Mouse (Mus musculus): ENCODE results near the gene Ctnna2. TPM values are rescaled to one million over a fixed set of nuclear protein-coding genes. Genes with fewer than 3 reads are reported as not detected.

The Ctnna2 gene
- polyA plus RNA-seq, 1 experiment from 2014 or later: 0.12 TPM

DNA sequence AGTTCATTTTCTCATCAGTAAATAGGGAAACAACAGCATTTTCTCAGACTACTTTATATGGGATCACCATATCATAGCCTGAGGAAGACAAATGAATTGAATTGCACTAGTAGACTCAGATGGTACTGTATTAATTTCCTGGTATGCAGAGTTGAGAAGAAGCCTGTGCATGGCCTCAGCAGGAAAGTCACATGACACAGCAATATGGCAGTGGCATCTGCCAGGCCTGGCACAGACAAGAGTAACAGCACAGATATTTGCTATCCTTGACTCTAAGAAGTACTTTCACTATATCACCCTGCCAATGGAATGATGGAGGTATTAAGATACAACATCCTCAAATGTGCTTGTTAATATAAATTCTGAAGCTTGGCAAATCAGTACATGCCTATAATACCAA lies 553.8 kb downstream of the Ctnna2 start:
- H3K4me3 ChIP-seq (replicated peaks): no peak overlapping the region
- ATAC-seq (ENCODE audit: insufficient read depth): no peak
- H3K27ac ChIP-seq (replicated peaks): no peak overlapping the region
- H3K9ac ChIP-seq: no peak overlapping the region
- no peaks in the 10 kb centered on the region for H3K36me3 ChIP-seq (replicated peaks)
- no peaks in the 10 kb centered on the region for H3K4me1 ChIP-seq (replicated peaks)
- no peak overlapping the region for H3K4me2 ChIP-seq
- H3K9me3 ChIP-seq (replicated peaks): no peaks in the 10 kb centered on the region
- H3K27me3 ChIP-seq: no peaks in the 10 kb centered on the region

DNA sequence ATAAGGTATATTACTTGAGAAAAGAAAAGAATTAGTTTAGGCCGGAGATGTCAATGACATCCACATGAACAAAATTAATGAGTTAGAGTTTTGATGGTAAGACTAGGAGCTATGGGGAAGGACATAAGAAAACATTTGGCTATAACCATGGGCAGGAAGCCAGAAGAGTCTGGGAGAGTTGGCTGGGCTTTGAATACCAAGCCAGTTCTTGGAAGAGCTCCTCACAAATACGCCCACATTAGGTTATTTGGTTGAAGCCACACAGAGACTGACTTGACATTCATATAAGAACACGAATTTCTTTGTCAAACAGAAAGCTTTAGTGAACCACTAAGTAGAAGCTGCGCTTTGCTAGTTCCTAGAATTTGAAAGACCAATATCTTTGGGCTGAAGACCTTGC lies 554.7 kb downstream of the Ctnna2 start:
- Histone ChIP-seq H3K9ac (no peak overlapping the region), H3K9me3 (replicated peaks) (no peaks in the 10 kb centered on the region), H3K4me1 (replicated peaks) (no peaks in the 10 kb centered on the region), H3K4me3 (replicated peaks) (no peak overlapping the region), H3K27me3 (no peaks in the 10 kb centered on the region), H3K36me3 (replicated peaks) (no peaks in the 10 kb centered on the region), H3K27ac (replicated peaks) (no peak overlapping the region), H3K4me2 (no peak overlapping the region)
- WGBS (ENCODE audit: insufficient replicate concordance): 54% methylated on average over 4 of the region's 4 CpGs
- ATAC-seq (ENCODE audit: insufficient read depth): no peak

DNA sequence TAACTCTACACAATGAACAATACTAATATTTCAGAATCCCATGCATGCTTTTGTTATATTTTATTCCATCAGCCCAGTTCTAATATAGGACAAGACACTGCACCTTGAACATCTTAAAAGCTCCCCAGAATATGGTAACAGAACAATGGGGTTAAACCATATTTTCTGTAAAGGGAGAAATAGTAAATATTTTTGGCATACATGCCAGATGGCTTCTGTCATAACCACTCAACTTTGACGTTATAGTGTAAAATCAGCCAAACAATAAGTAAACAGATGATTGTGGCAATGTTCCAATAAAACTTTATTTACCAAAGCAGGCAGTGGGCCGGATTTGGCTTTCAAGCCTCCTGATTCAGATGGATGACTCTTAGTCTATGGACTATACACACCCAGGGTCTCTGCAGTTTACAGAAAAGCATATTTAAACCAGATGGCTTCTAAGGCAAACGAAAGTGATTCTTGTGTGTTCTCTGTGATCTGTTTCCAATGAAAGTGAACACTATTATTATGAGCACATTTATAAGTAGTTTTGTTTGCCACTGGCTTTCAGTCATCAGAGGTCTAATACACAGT lies 557.8 kb downstream of the Ctnna2 start:
- no peak for ATAC-seq (ENCODE audit: insufficient read depth)
- H3K9me3 ChIP-seq (replicated peaks): no peaks in the 10 kb centered on the region

DNA sequence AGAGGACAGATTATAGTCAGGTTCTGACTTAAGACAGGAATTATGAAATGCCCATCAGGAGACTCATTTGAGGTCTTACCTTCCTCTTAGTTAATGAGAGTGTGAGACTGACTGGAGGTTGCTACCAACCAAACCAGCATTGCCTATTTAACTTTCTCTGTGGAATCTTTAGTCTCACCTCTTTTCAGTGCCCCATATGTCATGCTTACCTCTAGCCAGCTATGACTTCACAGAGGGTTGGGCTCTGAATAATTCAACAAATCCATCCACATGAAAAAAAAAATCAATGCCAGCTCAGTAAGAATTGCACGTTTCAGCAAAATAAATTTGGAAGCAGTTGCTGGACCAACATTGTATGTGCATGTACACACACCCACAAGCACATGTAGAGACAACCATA lies 562.5 kb downstream of the Ctnna2 start:
- Histone ChIP-seq H3K27ac (replicated peaks) (no peak overlapping the region), H3K4me1 (replicated peaks) (no peaks in the 10 kb centered on the region), H3K27me3 (no peaks in the 10 kb centered on the region), H3K4me3 (replicated peaks) (no peak overlapping the region), H3K9me3 (replicated peaks) (no peaks in the 10 kb centered on the region), H3K36me3 (replicated peaks) (no peaks in the 10 kb centered on the region), H3K4me2 (no peak overlapping the region), H3K9ac (no peak overlapping the region)
- 33% methylated on average over 1 of the region's 1 CpGs for WGBS (ENCODE audit: insufficient replicate concordance)
- no peak for ATAC-seq (ENCODE audit: insufficient read depth)

More for the DNA sequence above, 557.8 kb downstream of the Ctnna2 start:
- Histone ChIP-seq H3K4me2 (no peak overlapping the region), H3K9ac (no peak overlapping the region), H3K4me1 (replicated peaks) (no peaks in the 10 kb centered on the region), H3K27ac (replicated peaks) (no peak overlapping the region), H3K4me3 (replicated peaks) (no peak overlapping the region), H3K27me3 (no peaks in the 10 kb centered on the region), H3K36me3 (replicated peaks) (no peaks in the 10 kb centered on the region)
- WGBS (ENCODE audit: insufficient replicate concordance): 46% methylated on average over 3 of the region's 3 CpGs

DNA sequence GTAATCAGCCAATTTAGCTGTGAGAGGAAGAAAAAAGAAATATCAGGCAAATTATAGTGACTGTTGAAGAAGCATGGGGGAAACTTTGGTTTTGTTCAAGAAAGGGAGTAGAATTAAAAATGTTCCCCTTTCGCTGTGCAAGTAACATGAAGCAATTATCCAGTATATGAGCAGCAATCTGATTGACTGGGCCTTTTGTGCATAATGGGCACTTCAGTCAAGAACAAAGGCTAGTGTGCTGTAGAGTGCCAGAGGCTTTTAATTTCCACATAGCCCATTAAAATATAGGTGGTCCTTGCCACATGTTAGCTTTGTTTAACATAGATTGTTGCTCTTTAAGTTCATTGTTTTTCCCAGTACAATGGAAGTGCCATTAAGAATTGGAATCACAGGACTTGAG lies 566.0 kb downstream of the Ctnna2 start:
- Histone ChIP-seq H3K4me3 (replicated peaks) (no peak overlapping the region), H3K4me1 (replicated peaks) (no peaks in the 10 kb centered on the region), H3K27ac (replicated peaks) (no peak overlapping the region), H3K9ac (no peak overlapping the region), H3K9me3 (replicated peaks) (no peaks in the 10 kb centered on the region), H3K27me3 (no peaks in the 10 kb centered on the region), H3K4me2 (no peak overlapping the region), H3K36me3 (replicated peaks) (no peaks in the 10 kb centered on the region)
- 68% methylated on average over 1 of the region's 1 CpGs for WGBS (ENCODE audit: insufficient replicate concordance)
- ATAC-seq (ENCODE audit: insufficient read depth): no peak

DNA sequence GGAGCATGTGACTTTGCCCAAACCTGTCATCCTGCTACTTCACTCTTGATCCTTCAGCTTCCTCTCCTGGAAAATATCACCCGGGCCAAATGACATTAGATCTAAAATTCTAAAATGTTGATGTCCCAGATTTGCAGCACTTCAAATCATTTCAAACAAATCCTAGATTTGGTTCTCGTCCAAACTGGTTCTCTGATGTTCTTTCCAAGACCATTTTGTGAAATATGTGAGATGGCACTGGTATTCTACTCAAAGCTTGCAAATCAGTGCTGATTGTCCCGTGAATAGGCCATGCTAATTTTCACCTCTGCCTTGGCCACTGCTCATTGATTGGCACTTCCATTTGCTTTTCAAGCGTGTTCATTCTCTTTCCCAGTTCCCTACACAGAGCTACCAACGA lies 571.0 kb downstream of the Ctnna2 start:
- no peaks in the 10 kb centered on the region for H3K4me1 ChIP-seq (replicated peaks)
- H3K9me3 ChIP-seq (replicated peaks): no peaks in the 10 kb centered on the region
- WGBS (ENCODE audit: insufficient replicate concordance): 39% methylated on average over 5 of the region's 5 CpGs
- no peak for ATAC-seq (ENCODE audit: insufficient read depth)
- H3K27me3 ChIP-seq: no peaks in the 10 kb centered on the region
- no peak overlapping the region for H3K4me2 ChIP-seq
- no peaks in the 10 kb centered on the region for H3K36me3 ChIP-seq (replicated peaks)
- H3K27ac ChIP-seq (replicated peaks): no peak overlapping the region
- H3K9ac ChIP-seq: no peak overlapping the region
- no peak overlapping the region for H3K4me3 ChIP-seq (replicated peaks)

DNA sequence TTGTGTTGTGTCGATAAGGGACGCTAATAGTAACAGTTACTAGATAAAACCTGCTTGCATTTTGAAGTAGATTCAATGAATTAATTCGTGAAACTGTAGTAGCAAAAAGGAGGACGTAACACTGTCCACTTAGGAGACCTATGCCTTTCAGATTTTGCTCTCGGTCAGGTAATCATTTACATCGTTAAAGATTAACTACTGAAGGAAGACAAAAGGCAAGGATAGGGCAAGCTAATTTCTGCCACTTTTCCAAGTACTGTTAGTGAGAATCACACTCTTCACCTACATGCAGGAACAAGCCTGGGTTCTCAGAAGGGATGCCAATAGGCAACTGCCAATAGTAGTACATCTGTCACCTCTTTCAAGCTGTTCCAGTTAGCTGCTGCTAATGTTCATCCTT lies 578.7 kb downstream of the Ctnna2 start:
- ATAC-seq (ENCODE audit: insufficient read depth): no peak
- H3K9me3 ChIP-seq (replicated peaks): no peaks in the 10 kb centered on the region
- H3K4me3 ChIP-seq (replicated peaks): no peak overlapping the region
- H3K9ac ChIP-seq: no peak overlapping the region
- WGBS (ENCODE audit: insufficient replicate concordance): 66% methylated on average over 6 of the region's 6 CpGs
- no peaks in the 10 kb centered on the region for H3K36me3 ChIP-seq (replicated peaks)
- no peak overlapping the region for H3K4me2 ChIP-seq
- H3K27ac ChIP-seq (replicated peaks): no peak overlapping the region
- no peaks in the 10 kb centered on the region for H3K4me1 ChIP-seq (replicated peaks)
- no peaks in the 10 kb centered on the region for H3K27me3 ChIP-seq

DNA sequence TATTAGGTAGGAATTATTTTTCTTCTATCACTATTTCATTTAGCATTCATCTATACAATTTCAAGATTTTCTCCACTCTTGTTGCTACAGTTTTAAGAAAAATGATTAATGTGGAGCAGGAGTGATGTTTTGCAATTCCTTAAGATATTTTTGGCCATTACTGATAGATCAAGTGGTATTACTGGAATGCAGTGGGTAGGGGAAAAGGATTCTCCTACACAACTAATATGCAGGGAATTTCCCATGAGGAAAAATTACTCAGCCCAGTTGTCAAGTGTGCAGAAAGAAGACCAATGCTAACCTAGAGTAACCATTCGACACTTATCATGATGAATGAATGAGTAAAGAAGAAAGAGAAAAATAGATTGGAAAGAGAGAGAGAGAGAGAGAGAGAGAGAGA lies 587.8 kb downstream of the Ctnna2 start:
- Histone ChIP-seq H3K27me3 (no peaks in the 10 kb centered on the region), H3K36me3 (replicated peaks) (no peaks in the 10 kb centered on the region), H3K27ac (replicated peaks) (no peak overlapping the region), H3K4me2 (no peak overlapping the region), H3K9ac (no peak overlapping the region), H3K4me3 (replicated peaks) (no peak overlapping the region), H3K9me3 (replicated peaks) (no peaks in the 10 kb centered on the region), H3K4me1 (replicated peaks) (no peaks in the 10 kb centered on the region)
- no peak for ATAC-seq (ENCODE audit: insufficient read depth)
- WGBS (ENCODE audit: insufficient replicate concordance): 59% methylated on average over 1 of the region's 1 CpGs

DNA sequence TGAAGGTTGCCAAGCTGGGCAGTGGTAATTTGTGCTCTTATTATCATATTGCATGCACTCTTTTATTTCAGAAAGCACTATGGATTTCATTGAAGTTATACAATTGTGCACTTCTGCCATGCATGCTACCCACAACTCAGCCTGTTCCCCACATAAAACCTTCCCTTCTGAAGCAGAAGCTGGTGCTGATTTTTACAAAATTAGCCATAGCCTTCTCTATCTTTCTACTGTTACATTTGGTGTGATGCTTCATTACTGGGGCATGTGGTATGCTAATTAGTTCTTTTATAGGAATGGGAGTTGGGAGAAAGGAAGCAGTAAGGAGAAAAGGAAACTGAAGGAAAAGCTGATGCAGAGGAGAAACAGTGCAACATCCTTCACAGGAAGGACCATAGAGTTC lies 598.2 kb downstream of the Ctnna2 start:
- no peaks in the 10 kb centered on the region for H3K36me3 ChIP-seq (replicated peaks)
- ATAC-seq (ENCODE audit: insufficient read depth): no peak

DNA sequence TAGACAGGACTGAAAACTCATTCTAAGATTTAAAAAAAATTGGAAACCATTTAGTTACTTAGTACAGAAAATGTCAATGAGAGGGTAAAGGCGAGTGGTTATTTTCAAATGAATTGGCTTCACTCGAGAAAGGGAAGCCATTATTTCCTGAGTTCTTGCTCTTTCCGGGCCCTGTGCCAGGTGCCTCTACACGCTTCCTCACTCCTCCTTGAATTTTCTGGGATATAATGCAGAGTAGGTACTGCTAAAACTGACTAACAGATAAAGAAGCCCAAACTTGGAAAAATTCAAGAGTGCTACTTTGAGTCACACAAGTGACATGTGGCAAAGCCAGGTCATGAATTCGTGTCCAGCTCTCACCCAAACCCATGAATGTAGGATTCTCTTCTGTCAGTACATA lies 606.4 kb downstream of the Ctnna2 start:
- H3K9ac ChIP-seq: no peak overlapping the region
- H3K4me1 ChIP-seq (replicated peaks): no peaks in the 10 kb centered on the region
- H3K9me3 ChIP-seq (replicated peaks): no peaks in the 10 kb centered on the region
- no peaks in the 10 kb centered on the region for H3K27me3 ChIP-seq
- 50% methylated on average over 5 of the region's 5 CpGs for WGBS (ENCODE audit: insufficient replicate concordance)
- no peak overlapping the region for H3K27ac ChIP-seq (replicated peaks)
- H3K36me3 ChIP-seq (replicated peaks): no peaks in the 10 kb centered on the region
- H3K4me3 ChIP-seq (replicated peaks): no peak overlapping the region
- H3K4me2 ChIP-seq: no peak overlapping the region
- ATAC-seq (ENCODE audit: insufficient read depth): no peak

More for the DNA sequence above, 598.2 kb downstream of the Ctnna2 start:
- no peaks in the 10 kb centered on the region for H3K4me1 ChIP-seq (replicated peaks)
- H3K27me3 ChIP-seq: no peaks in the 10 kb centered on the region
- no peak overlapping the region for H3K4me2 ChIP-seq
- no peaks in the 10 kb centered on the region for H3K9me3 ChIP-seq (replicated peaks)
- no peak overlapping the region for H3K27ac ChIP-seq (replicated peaks)
- H3K4me3 ChIP-seq (replicated peaks): no peak overlapping the region
- no peak overlapping the region for H3K9ac ChIP-seq

DNA sequence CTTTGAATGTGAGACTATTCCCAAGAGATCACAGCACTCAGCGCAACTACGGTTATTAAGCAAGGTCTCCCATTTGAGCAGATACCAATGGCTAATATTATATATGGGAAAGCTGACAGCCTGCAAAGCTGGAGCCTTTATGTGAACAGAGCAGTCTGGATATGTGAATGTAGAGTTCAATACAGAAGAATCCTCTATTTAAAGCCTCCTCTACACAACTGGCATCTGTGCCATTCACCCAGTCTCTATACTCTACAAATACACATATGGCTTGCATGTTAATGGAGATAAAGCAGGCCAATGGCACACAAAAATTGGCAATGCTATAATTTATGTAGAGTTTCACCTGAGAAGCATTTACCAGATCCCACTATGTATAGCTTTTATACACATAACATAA lies 608.4 kb downstream of the Ctnna2 start:
- WGBS (ENCODE audit: insufficient replicate concordance): 87% methylated on average over 2 of the region's 2 CpGs

DNA sequence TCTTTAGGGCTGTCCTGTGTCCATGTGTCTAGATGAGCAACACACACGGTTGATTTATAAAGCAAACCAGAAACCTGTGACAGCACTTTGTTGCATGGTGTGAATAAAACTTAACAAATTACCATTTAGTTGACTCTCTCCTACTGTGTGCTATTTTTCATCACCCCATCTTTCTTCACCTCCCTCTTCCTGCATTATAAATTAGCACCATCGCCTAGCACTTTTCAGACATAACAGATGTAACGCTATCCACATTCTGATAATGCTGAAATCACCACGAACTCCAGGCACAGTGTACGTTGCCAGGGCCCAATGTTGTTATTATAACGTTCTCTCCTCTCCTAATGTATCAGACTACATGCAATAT lies 621.0 kb downstream of the Ctnna2 start:
- H3K27ac ChIP-seq (replicated peaks): no peak overlapping the region
- H3K9ac ChIP-seq: no peak overlapping the region
- no peaks in the 10 kb centered on the region for H3K9me3 ChIP-seq (replicated peaks)
- no peak for ATAC-seq (ENCODE audit: insufficient read depth)
- H3K4me3 ChIP-seq (replicated peaks): no peak overlapping the region
- WGBS (ENCODE audit: insufficient replicate concordance): 57% methylated on average over 6 of the region's 6 CpGs
- H3K27me3 ChIP-seq: no peaks in the 10 kb centered on the region
- no peaks in the 10 kb centered on the region for H3K36me3 ChIP-seq (replicated peaks)
- H3K4me1 ChIP-seq (replicated peaks): no peaks in the 10 kb centered on the region
- H3K4me2 ChIP-seq: no peak overlapping the region

More for the DNA sequence above, 608.4 kb downstream of the Ctnna2 start:
- no peaks in the 10 kb centered on the region for H3K4me1 ChIP-seq (replicated peaks)
- H3K27ac ChIP-seq (replicated peaks): no peak overlapping the region
- no peak overlapping the region for H3K4me2 ChIP-seq
- ATAC-seq (ENCODE audit: insufficient read depth): no peak
- no peak overlapping the region for H3K9ac ChIP-seq
- H3K9me3 ChIP-seq (replicated peaks): no peaks in the 10 kb centered on the region
- H3K27me3 ChIP-seq: no peaks in the 10 kb centered on the region
- H3K36me3 ChIP-seq (replicated peaks): no peaks in the 10 kb centered on the region
- no peak overlapping the region for H3K4me3 ChIP-seq (replicated peaks)
